Mouse (Mus musculus): ENCODE measurements at regions not wholly inside any gene's neighbourhood (a gene's known extent, or its start where the extent isn't known, plus 50 kb on each side); places are given as distances from the start of the nearest gene placed in this dataset.

DNA sequence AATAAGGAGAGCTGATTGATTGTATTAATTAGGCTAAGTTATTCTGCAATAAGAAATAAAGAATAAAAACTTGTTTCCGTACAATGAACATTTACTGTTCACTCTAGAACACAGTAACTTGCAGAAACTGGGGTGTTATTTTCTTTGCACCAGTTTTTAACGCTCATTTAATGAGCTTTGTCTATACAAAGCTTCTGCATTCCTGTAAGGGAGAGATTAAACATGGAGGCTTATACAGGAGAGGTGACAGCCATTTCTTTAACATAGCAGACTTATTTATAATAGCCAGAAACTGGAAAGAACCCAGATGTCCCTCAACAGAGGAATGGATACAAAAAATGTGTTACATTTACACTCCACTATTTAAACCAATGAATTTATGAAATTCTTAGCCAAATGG is 202.8 kb downstream of the Adgra3 start:
- 48% methylated on average over 2 of the region's 2 CpGs for WGBS (ENCODE audit: insufficient replicate concordance)
- no peak for ATAC-seq (ENCODE audit: insufficient read depth)

GRCm38 (mm10) chr5:49848680-49849079 is 210.1 kb downstream of the Adgra3 start:
- ATAC-seq (ENCODE audit: insufficient read depth): no peak
- WGBS (ENCODE audit: insufficient replicate concordance): 33% methylated on average over 5 of the region's 5 CpGs
- H3K36me3 ChIP-seq (replicated peaks; ENCODE audit: control insufficient read depth, insufficient read depth, low read depth): no peaks in the 10 kb centered on the region
- no peak overlapping the region for H3K9ac ChIP-seq (replicated peaks)
- H3K4me1 ChIP-seq (replicated peaks; ENCODE audit: control insufficient read depth in 2 of 2, insufficient read depth in 2 of 2, low read length in 1 of 2): no peaks in the 10 kb centered on the region
- no peak for TF ChIP-seq EP300 (IDR thresholded peaks at IDR 0.05; ENCODE audit: low read depth)
- TF ChIP-seq CTCF (IDR thresholded peaks at IDR 0.05; ENCODE audit: low read depth): no peak
- no peak overlapping the region for H3K27ac ChIP-seq
- H3K4me3 ChIP-seq (ENCODE audit: insufficient read depth in 1 of 2, low read depth in 2 of 2, low read length in 2 of 2): no peak overlapping the region
- H3K4me2 ChIP-seq (ENCODE audit: low read depth): no peak overlapping the region
- no peak for DNase-seq (ENCODE audit: low read depth in 3 of 3, low spot score in 3 of 3)
- no peaks in the 10 kb centered on the region for H3K27me3 ChIP-seq (ENCODE audit: control insufficient read depth, insufficient read depth, low read length)
- no peaks in the 10 kb centered on the region for H3K9me3 ChIP-seq (ENCODE audit: control insufficient read depth, low read length)

More for the DNA sequence above, 202.8 kb downstream of the Adgra3 start:
- H3K9ac ChIP-seq (replicated peaks): no peak overlapping the region
- no peaks in the 10 kb centered on the region for H3K36me3 ChIP-seq (replicated peaks; ENCODE audit: control insufficient read depth, insufficient read depth, low read depth)
- no peaks in the 10 kb centered on the region for H3K9me3 ChIP-seq (ENCODE audit: control insufficient read depth, low read length)
- no peak overlapping the region for H3K4me3 ChIP-seq (ENCODE audit: insufficient read depth in 1 of 2, low read depth in 2 of 2, low read length in 2 of 2)
- TF ChIP-seq CTCF (IDR thresholded peaks at IDR 0.05; ENCODE audit: low read depth): no peak
- TF ChIP-seq EP300 (IDR thresholded peaks at IDR 0.05; ENCODE audit: low read depth): no peak
- no peaks in the 10 kb centered on the region for H3K27me3 ChIP-seq (ENCODE audit: control insufficient read depth, insufficient read depth, low read length)
- no peak for DNase-seq (ENCODE audit: low read depth in 3 of 3, low spot score in 3 of 3)
- H3K4me1 ChIP-seq (replicated peaks; ENCODE audit: control insufficient read depth in 2 of 2, insufficient read depth in 2 of 2, low read length in 1 of 2): no peaks in the 10 kb centered on the region
- no peak overlapping the region for H3K4me2 ChIP-seq (ENCODE audit: low read depth)
- H3K27ac ChIP-seq: no peak overlapping the region

- no peak for ATAC-seq (ENCODE audit: insufficient read depth)
Observed at GRCm38 (mm10) chr5:49848174-49848573, 210.6 kb downstream of the Adgra3 start.

DNA sequence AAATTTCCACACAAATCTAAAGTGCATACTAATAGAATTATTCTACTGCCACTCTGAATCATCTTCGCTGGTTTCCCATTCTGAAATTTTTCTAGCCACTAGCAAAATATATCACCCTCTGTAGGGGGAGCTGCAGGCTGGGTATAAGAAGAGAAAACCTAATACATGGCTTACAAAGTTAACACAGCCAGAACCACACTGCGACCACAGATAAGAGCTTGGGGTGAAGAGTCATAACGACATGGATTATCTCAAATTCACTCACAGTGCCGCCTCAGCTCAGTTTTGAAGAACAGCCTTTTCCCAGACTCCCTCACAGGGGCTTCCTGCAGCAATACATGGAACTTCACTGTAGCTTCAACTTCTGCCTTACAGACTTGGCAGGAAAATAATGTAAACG is 240.0 kb downstream of the Adgra3 start:
- Histone ChIP-seq H3K4me1 (replicated peaks; ENCODE audit: control insufficient read depth in 2 of 2, insufficient read depth in 2 of 2, low read length in 1 of 2) (no peaks in the 10 kb centered on the region), H3K9me3 (ENCODE audit: control insufficient read depth, low read length) (no peaks in the 10 kb centered on the region), H3K4me2 (ENCODE audit: low read depth) (no peak overlapping the region), H3K36me3 (replicated peaks; ENCODE audit: control insufficient read depth, insufficient read depth, low read depth) (no peaks in the 10 kb centered on the region), H3K9ac (replicated peaks) (no peak overlapping the region), H3K4me3 (ENCODE audit: insufficient read depth in 1 of 2, low read depth in 2 of 2, low read length in 2 of 2) (no peak overlapping the region), H3K27ac (no peak overlapping the region), H3K27me3 (ENCODE audit: control insufficient read depth, insufficient read depth, low read length) (no peaks in the 10 kb centered on the region)
- TF ChIP-seq CTCF (IDR thresholded peaks at IDR 0.05; ENCODE audit: low read depth): no peak
- no peak for TF ChIP-seq EP300 (IDR thresholded peaks at IDR 0.05; ENCODE audit: low read depth)
- DNase-seq (ENCODE audit: low read depth in 3 of 3, low spot score in 3 of 3) (peak in 1 of 3 experiments; percentile 0), ATAC-seq (ENCODE audit: insufficient read depth) (no peak)
- 49% methylated on average over 5 of the region's 5 CpGs for WGBS (ENCODE audit: insufficient replicate concordance)

More at GRCm38 (mm10) chr5:49848174-49848573, 210.6 kb downstream of the Adgra3 start:
- no peak for TF ChIP-seq CTCF (IDR thresholded peaks at IDR 0.05; ENCODE audit: low read depth)
- no peak for TF ChIP-seq EP300 (IDR thresholded peaks at IDR 0.05; ENCODE audit: low read depth)
- Histone ChIP-seq H3K4me1 (replicated peaks; ENCODE audit: control insufficient read depth in 2 of 2, insufficient read depth in 2 of 2, low read length in 1 of 2) (no peaks in the 10 kb centered on the region), H3K4me3 (ENCODE audit: insufficient read depth in 1 of 2, low read depth in 2 of 2, low read length in 2 of 2) (no peak overlapping the region), H3K36me3 (replicated peaks; ENCODE audit: control insufficient read depth, insufficient read depth, low read depth) (no peaks in the 10 kb centered on the region), H3K4me2 (ENCODE audit: low read depth) (no peak overlapping the region), H3K9me3 (ENCODE audit: control insufficient read depth, low read length) (no peaks in the 10 kb centered on the region), H3K27ac (no peak overlapping the region), H3K9ac (replicated peaks) (no peak overlapping the region), H3K27me3 (ENCODE audit: control insufficient read depth, insufficient read depth, low read length) (no peaks in the 10 kb centered on the region)
- DNase-seq (ENCODE audit: low read depth in 3 of 3, low spot score in 3 of 3): no peak

GRCm38 (mm10) chr5:49816751-49817150 is 242.1 kb downstream of the Adgra3 start:
- H3K9ac ChIP-seq (replicated peaks): no peak overlapping the region
- no peak overlapping the region for H3K4me2 ChIP-seq (ENCODE audit: low read depth)
- ATAC-seq (ENCODE audit: insufficient read depth) (no peak), DNase-seq (ENCODE audit: low read depth in 3 of 3, low spot score in 3 of 3) (no peak)
- H3K9me3 ChIP-seq (ENCODE audit: control insufficient read depth, low read length): no peaks in the 10 kb centered on the region
- no peak overlapping the region for H3K4me3 ChIP-seq (ENCODE audit: insufficient read depth in 1 of 2, low read depth in 2 of 2, low read length in 2 of 2)
- 53% methylated on average over 3 of the region's 3 CpGs for WGBS (ENCODE audit: insufficient replicate concordance)
- no peak overlapping the region for H3K27ac ChIP-seq
- no peaks in the 10 kb centered on the region for H3K4me1 ChIP-seq (replicated peaks; ENCODE audit: control insufficient read depth in 2 of 2, insufficient read depth in 2 of 2, low read length in 1 of 2)
- H3K27me3 ChIP-seq (ENCODE audit: control insufficient read depth, insufficient read depth, low read length): no peaks in the 10 kb centered on the region
- no peak for TF ChIP-seq EP300 (IDR thresholded peaks at IDR 0.05; ENCODE audit: low read depth)
- TF ChIP-seq CTCF (IDR thresholded peaks at IDR 0.05; ENCODE audit: low read depth): no peak
- no peaks in the 10 kb centered on the region for H3K36me3 ChIP-seq (replicated peaks; ENCODE audit: control insufficient read depth, insufficient read depth, low read depth)
